Mouse (Mus musculus): ENCODE results near the gene Neurl3. TPM values are rescaled to one million over a fixed set of nuclear protein-coding genes. Genes with fewer than 3 reads are reported as not detected.

Neurl3 gene
- polyA plus RNA-seq, 1 experiment from 2014 or later = 0.33 TPM

- Histone ChIP-seq H3K27me3 (ENCODE audit: control insufficient read depth, insufficient read depth, low read length) (no peaks in the 10 kb centered on the region; the same call in 1 of the 2 replicates), H3K36me3 (ENCODE audit: control insufficient read depth, insufficient read depth, low read length) (no peaks in the 10 kb centered on the region), H3K9me3 (ENCODE audit: control insufficient read depth, low read length) (peaks cover 2% of the 10 kb centered on the region; the same call in 1 of the 2 replicates), H3K4me3 (ENCODE audit: low read depth, low read length) (no peak overlapping the region), H3K4me1 (ENCODE audit: control insufficient read depth, insufficient read depth, low read length) (peaks cover 7% of the 10 kb centered on the region), H3K4me2 (0 out of 2 replicates have a peak overlapping the region, but pooled peaks have one; percentile 1), H3K9ac (ENCODE audit: low read length) (no peak overlapping the region; the same call in 1 of the 2 replicates), H3K27ac (ENCODE audit: low read depth, low read length) (no peak overlapping the region)
- WGBS = 26% methylated on average over 20 of the region's 20 CpGs
- DNase-seq (ENCODE audit: low spot score, missing footprints) (peak; percentile 87), ATAC-seq (ENCODE audit: low FRiP score) (no peak)
These were observed 18.4 kb downstream of the Neurl3 start for GRCm38 (mm10) chr1:36255871-36256640.

GRCm38 (mm10) chr1:36254635-36255360, 19.7 kb downstream of the Neurl3 start:
- Histone ChIP-seq H3K27me3 (ENCODE audit: control insufficient read depth, insufficient read depth, low read length) (no peaks in the 10 kb centered on the region; the same call in 1 of the 2 replicates), H3K36me3 (ENCODE audit: control insufficient read depth, insufficient read depth, low read length) (no peaks in the 10 kb centered on the region), H3K4me3 (ENCODE audit: low read depth, low read length) (peak overlapping the region; percentile 15; the same call in 1 of the 2 replicates), H3K9me3 (ENCODE audit: control insufficient read depth, low read length) (peaks cover 2% of the 10 kb centered on the region; the same call in 1 of the 2 replicates), H3K9ac (ENCODE audit: low read length) (peak overlapping the region; percentile 44), H3K27ac (ENCODE audit: low read depth, low read length) (no peak overlapping the region), H3K4me1 (ENCODE audit: control insufficient read depth, insufficient read depth, low read length) (peaks cover 7% of the 10 kb centered on the region), H3K4me2 (peak overlapping the region; percentile 42)
- 6% methylated on average over 25 of the region's 25 CpGs for WGBS
- ATAC-seq (ENCODE audit: low FRiP score) = peak; percentile 56
- DNase-seq (ENCODE audit: low spot score, missing footprints) = peak; percentile 95

- 10% methylated on average over 6 of the region's 6 CpGs for WGBS
- Histone ChIP-seq H3K4me1 (ENCODE audit: control insufficient read depth, insufficient read depth, low read length) (peaks cover 7% of the 10 kb centered on the region), H3K27ac (ENCODE audit: low read depth, low read length) (no peak overlapping the region), H3K9me3 (ENCODE audit: control insufficient read depth, low read length) (peaks cover 2% of the 10 kb centered on the region; the same call in 1 of the 2 replicates), H3K4me2 (no peak overlapping the region), H3K36me3 (ENCODE audit: control insufficient read depth, insufficient read depth, low read length) (no peaks in the 10 kb centered on the region), H3K9ac (ENCODE audit: low read length) (no peak overlapping the region), H3K4me3 (ENCODE audit: low read depth, low read length) (no peak overlapping the region), H3K27me3 (ENCODE audit: control insufficient read depth, insufficient read depth, low read length) (no peaks in the 10 kb centered on the region; the same call in 1 of the 2 replicates)
- ATAC-seq (ENCODE audit: low FRiP score) (peak; percentile 63), DNase-seq (ENCODE audit: low spot score, missing footprints) (peak; percentile 94)
These were observed 21.7 kb downstream of the Neurl3 start for GRCm38 (mm10) chr1:36252791-36253190.

- no peak for DNase-seq (ENCODE audit: low spot score, missing footprints)
- peaks cover 2% of the 10 kb centered on the region; the same call in 1 of the 2 replicates for H3K9me3 ChIP-seq (ENCODE audit: control insufficient read depth, low read length)
- no peak overlapping the region for H3K4me2 ChIP-seq
- H3K36me3 ChIP-seq (ENCODE audit: control insufficient read depth, insufficient read depth, low read length) = no peaks in the 10 kb centered on the region
- no peak for ATAC-seq (ENCODE audit: low FRiP score)
- H3K27me3 ChIP-seq (ENCODE audit: control insufficient read depth, insufficient read depth, low read length) = no peaks in the 10 kb centered on the region; the same call in 1 of the 2 replicates
- no peak overlapping the region for H3K27ac ChIP-seq (ENCODE audit: low read depth, low read length)
- no peak overlapping the region for H3K9ac ChIP-seq (ENCODE audit: low read length)
- 7% methylated on average over 9 of the region's 9 CpGs for WGBS
- peaks cover 7% of the 10 kb centered on the region for H3K4me1 ChIP-seq (ENCODE audit: control insufficient read depth, insufficient read depth, low read length)
- no peak overlapping the region for H3K4me3 ChIP-seq (ENCODE audit: low read depth, low read length)
These were observed 23.1 kb downstream of the Neurl3 start for GRCm38 (mm10) chr1:36251426-36251825.

- peaks cover 10% of the 10 kb centered on the region; the same call in 1 of the 2 replicates for H3K4me1 ChIP-seq (ENCODE audit: control insufficient read depth, insufficient read depth, low read length)
- no peak overlapping the region for H3K9ac ChIP-seq (ENCODE audit: low read length)
- no peak overlapping the region for H3K4me2 ChIP-seq
- H3K27ac ChIP-seq (ENCODE audit: low read depth, low read length) = no peak overlapping the region
- ATAC-seq (ENCODE audit: low FRiP score) = no peak
- 47% methylated on average over 6 of the region's 6 CpGs for WGBS
- no peak overlapping the region for H3K4me3 ChIP-seq (ENCODE audit: low read depth, low read length)
- no peaks in the 10 kb centered on the region for H3K27me3 ChIP-seq (ENCODE audit: control insufficient read depth, insufficient read depth, low read length)
- H3K36me3 ChIP-seq (ENCODE audit: control insufficient read depth, insufficient read depth, low read length) = no peaks in the 10 kb centered on the region
- no peaks in the 10 kb centered on the region for H3K9me3 ChIP-seq (ENCODE audit: control insufficient read depth, low read length)
- peak; percentile 49 for DNase-seq (ENCODE audit: low spot score, missing footprints)
These were observed 27.8 kb downstream of the Neurl3 start for GRCm38 (mm10) chr1:36246688-36247087.

DNA sequence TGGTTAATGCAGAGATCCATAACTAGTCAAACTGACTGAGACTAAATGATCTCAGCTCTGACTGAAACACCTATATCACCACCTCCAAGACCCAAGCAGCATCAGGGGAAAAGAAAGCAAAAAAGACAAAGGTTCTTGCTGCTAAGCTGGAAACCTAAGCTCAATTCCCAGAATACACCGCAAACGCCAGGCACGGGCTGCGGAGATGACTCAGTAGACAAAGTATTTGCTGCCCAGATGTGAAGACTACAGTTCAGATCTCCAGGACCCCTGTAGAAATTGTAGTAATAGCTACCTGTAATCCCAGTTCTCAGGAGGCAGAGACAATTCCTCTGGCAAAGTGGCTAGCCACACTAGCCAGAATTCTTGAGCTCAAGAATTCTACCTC, 29.7 kb downstream of the Neurl3 start:
- Histone ChIP-seq H3K36me3 (ENCODE audit: control insufficient read depth, insufficient read depth, low read length) (no peaks in the 10 kb centered on the region), H3K9ac (ENCODE audit: low read length) (no peak overlapping the region), H3K9me3 (ENCODE audit: control insufficient read depth, low read length) (no peaks in the 10 kb centered on the region), H3K4me1 (ENCODE audit: control insufficient read depth, insufficient read depth, low read length) (peaks cover 13% of the 10 kb centered on the region; the same call in 1 of the 2 replicates), H3K4me3 (ENCODE audit: low read depth, low read length) (no peak overlapping the region), H3K27ac (ENCODE audit: low read depth, low read length) (no peak overlapping the region), H3K27me3 (ENCODE audit: control insufficient read depth, insufficient read depth, low read length) (no peaks in the 10 kb centered on the region), H3K4me2 (no peak overlapping the region)
- ATAC-seq (ENCODE audit: low FRiP score) = no peak
- WGBS = 94% methylated on average over 4 of the region's 4 CpGs
- no peak for DNase-seq (ENCODE audit: low spot score, missing footprints)

- Histone ChIP-seq H3K4me3 (ENCODE audit: low read depth, low read length) (peak within 1 kb of the TSS; percentile 78), H3K27ac (ENCODE audit: low read depth, low read length) (peak within 1 kb of the TSS; percentile 60), H3K27me3 (ENCODE audit: control insufficient read depth, insufficient read depth, low read length) (no peaks in the 10 kb centered on the region), H3K36me3 (ENCODE audit: control insufficient read depth, insufficient read depth, low read length) (no peaks in the 10 kb centered on the region), H3K9me3 (ENCODE audit: control insufficient read depth, low read length) (no peaks in the 10 kb centered on the region), H3K4me2 (peak within 1 kb of the TSS; percentile 68), H3K4me1 (ENCODE audit: control insufficient read depth, insufficient read depth, low read length) (peaks cover 13% of the 10 kb centered on the region; the same call in 1 of the 2 replicates), H3K9ac (ENCODE audit: low read length) (peak within 1 kb of the TSS; percentile 76)
- WGBS = 3% methylated on average over 49 of the region's 49 CpGs
- ATAC-seq (ENCODE audit: low FRiP score) (peak; percentile 97), DNase-seq (ENCODE audit: low spot score, missing footprints) (peak; percentile 98)
These were observed 30.2 kb downstream of the Neurl3 start, which contains the start of gene Uggt1 for GRCm38 (mm10) chr1:36244058-36244827. Gene Uggt1 (minus strand): TSS chr1:36244720.

- Histone ChIP-seq H3K27me3 (ENCODE audit: control insufficient read depth, insufficient read depth, low read length) (no peaks in the 10 kb centered on the region), H3K27ac (ENCODE audit: low read depth, low read length) (peak overlapping the region; percentile 60)
- ATAC-seq (ENCODE audit: low FRiP score) = no peak; the same call in 1 of the 2 replicates
These were observed 30.9 kb downstream of the Neurl3 start for GRCm38 (mm10) chr1:36243447-36244057.

More at GRCm38 (mm10) chr1:36243447-36244057, 30.9 kb downstream of the Neurl3 start:
- Histone ChIP-seq H3K9me3 (ENCODE audit: control insufficient read depth, low read length) (no peaks in the 10 kb centered on the region), H3K4me3 (ENCODE audit: low read depth, low read length) (peak overlapping the region; percentile 78), H3K4me1 (ENCODE audit: control insufficient read depth, insufficient read depth, low read length) (peaks cover 13% of the 10 kb centered on the region; the same call in 1 of the 2 replicates), H3K4me2 (peak overlapping the region; percentile 68), H3K36me3 (ENCODE audit: control insufficient read depth, insufficient read depth, low read length) (no peaks in the 10 kb centered on the region), H3K9ac (ENCODE audit: low read length) (peak overlapping the region; percentile 76)
- DNase-seq (ENCODE audit: low spot score, missing footprints) = peak; percentile 86
- 3% methylated on average over 21 of the region's 21 CpGs for WGBS

All from midbrain, embryonic 11.5 days (tissue).